Mouse (Mus musculus) R1 (cell line): Measurements from ENCODE around the gene Ptprn2.
"Not testable (repeated sequence)": the region's sequence is repeated elsewhere in the genome, so short reads cannot be mapped to it uniquely, and the experiment has no call there.

Experiments used
- DNase-seq: peaks from one replicate; pipeline ENCODE4 v3.0.0-alpha.2; 2018; ENCODE audit warnings: low read depth, low spot score

Gene Ptprn2

DNA sequence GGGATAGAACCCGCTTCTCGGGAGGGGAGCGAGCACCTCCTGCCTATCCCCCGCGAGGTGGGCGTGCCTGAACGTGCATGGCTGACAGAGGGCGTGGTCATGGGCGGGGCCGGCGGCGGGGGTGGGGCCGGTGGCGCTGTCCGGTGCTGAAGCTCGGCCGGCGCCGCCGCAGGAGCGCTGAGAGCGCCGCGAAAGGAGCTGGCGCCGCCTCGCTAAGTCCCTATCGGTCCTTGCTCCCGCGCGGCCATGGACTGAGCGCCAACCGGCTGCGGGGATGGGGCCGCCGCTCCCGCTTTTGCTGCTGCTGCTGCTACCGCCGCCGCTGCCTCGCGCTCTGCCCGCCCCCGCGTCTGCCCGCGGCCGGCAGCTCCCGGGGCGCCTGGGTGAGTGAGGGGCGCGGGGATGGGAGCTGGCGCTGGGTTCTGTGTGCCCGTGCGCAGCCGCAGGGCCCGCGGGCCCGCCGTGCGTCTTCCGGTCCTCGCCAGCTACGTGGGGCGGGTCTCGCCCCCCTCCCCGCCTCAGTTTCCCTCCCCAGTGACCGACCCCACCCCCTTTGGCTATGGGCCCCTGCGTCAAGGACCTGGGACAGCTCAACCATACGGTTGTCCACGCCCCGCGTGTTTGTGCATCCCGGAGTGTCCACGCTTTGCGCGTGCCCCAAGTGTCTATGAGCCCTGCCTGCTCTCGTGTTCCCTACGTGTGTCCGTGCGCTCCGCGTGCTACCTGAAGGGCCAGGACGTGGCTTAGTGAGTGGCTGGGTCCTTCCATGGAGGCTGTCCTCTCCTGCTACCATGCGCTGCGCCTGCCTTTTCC lies at the start of gene Ptprn2:
Gene Ptprn2, plus strand, starts transcription at position 130 of the 813 bp plus-strand sequence.
- peak; percentile 80 for DNase-seq

DNA sequence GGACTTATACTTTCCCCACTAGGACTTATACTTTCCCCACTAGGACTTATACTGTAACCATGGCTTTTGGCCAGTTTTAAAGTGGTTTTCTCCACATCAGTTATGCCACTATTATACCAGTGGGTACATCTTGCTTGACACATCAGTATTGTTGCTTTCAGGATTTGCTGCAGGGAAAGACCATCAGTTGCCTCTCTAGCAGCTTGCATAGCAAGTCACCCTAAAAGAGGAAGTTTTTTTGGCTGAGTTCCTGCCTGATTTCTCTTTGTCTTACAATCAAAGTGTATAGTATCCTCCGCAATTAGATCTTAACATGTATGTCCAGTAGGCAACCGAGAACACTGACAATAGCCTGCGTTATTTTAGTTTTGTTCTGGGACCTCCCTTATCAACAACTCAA lies 49.4 kb upstream of the Ptprn2 start:
- DNase-seq = no peak

GRCm38 (mm10) chr12:116438591-116438990 lies 46.9 kb upstream of the Ptprn2 start:
- no peak for DNase-seq

GRCm38 (mm10) chr12:116442184-116442583 lies 43.3 kb upstream of the Ptprn2 start:
- DNase-seq = no peak

DNA sequence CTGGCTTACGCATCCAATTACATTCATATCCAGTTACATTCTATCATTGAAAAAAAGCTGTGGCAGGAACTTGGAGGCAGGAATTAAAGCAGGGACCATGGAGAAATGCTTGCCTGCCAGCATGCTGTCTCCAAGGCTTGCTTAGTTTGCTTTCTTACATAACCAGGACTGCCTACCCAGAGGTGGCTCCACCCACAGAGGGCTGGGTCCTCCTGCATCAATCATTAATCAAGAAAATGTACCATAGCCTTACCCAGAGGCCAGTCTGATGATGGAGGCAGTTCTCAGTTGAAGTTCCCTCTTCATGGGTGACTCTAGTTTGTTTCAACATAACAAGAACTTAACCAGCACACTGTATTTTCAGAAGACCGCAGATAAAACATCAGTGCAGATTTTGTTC lies 36.0 kb upstream of the Ptprn2 start:
- no peak for DNase-seq

DNA sequence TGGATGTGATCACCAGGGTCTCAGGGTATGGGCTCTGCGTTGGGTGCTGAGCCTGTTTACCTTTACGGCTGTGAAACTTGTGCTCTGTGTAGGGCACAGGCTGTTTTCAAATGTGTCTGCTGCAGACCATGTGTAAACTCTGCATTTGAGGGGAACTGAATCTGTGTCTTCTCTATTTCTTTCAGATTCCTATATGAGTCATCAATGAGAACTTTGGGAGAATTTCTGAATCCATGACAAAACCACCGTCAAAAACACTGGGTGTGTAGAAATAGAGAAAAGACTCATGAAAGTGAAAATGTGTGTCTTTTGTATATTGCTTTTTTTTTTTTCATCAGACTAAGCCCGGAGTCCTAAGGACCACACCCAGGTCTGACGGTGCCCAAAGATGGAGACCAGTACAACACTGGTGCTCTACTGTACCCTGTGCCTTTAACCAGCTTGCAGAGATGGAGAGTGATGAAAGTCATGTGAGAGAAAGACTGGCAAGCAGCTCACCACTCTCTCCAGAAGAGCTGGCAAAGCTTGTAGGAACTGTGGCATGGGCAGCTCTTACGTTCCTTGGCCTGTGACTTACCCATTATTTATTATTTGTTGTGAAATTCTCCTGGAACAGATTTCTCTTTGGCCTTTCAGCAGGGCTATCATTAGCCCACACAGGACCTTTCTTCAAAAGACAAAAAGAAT lies 25.0 kb upstream of the Ptprn2 start:
- no peak for DNase-seq

DNA sequence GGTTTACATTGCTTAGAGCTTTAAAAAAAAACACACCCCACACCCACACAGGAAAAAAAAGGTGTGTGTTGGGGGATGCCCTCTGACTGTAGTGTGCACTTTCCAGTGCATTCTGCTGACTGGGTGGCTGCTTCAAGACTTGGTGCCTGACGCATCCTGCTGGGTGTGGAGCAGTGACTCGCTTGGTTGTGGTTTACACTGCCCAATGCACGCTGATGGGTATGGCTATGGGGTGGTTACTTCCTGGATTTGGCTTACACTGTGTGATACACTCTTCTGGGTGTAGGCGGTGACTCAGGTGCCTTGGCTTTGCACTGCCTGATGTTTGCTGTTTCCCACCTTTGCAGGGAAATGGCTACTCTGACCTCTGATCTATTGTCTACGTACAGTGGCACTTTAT lies 18.5 kb upstream of the Ptprn2 start:
- no peak for DNase-seq

DNA sequence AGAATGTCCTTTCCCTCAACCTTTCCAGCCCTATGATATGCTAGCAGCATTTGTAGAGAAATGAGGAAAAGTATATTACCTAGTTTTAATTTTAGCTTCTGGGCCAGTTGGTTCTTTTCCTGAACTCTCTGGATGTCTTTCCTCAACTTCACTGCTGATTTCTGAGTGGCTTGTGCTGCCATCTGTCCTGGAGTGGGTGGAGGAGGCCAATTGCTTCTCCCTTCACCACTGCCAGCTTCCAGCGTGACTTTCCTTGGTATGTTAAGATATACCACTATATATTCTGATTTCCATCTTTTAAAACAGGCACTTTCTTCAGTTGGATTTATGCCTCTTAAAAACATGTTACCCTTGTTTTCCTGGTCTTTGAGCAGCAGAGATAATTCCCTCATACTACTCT lies 17.2 kb upstream of the Ptprn2 start:
- DNase-seq = no peak

- no peak for DNase-seq
Measured at GRCm38 (mm10) chr12:116469096-116469495, 16.4 kb upstream of the Ptprn2 start.

DNA sequence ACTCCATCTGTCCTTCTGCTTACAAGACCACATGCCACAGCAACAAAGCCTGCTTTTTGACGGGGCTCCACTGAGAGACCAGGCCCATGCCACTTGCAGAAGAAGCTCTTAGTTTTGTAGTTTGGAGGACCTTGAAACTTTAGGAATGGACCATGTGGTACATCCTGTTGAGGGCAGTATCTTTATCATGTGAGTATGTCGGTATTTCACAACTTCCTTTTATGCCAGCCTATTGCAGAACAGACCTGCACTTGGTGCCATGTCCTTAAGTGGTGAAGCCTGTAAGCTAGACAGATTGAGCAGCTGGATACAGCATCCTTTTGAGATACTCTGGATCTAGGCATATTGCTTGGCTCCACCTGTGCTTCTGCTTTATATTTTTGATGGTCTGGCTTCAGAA lies 12.3 kb upstream of the Ptprn2 start:
- no peak for DNase-seq

- no peak for DNase-seq
Measured at GRCm38 (mm10) chr12:116473761-116474160, 11.8 kb upstream of the Ptprn2 start.

DNA sequence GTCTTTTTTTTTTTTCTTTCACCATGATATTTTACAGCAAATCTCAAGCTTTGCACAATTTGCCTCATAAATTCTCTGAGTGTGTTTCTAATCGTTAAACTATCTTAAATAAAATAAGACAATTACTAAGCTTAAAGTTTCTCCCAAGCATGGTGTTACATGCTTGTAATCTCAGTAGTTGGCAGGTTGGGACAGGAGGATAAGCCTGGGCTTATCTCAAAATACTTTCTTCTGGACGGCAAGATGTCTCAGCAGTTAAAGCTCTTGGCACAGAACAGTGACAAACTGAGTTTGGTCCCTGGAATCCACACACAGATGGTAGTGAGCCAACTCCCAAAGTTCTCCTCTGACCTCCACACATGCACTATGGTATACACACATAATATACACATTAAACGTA lies 10.8 kb upstream of the Ptprn2 start:
- no peak for DNase-seq

GRCm38 (mm10) chr12:116478771-116479170 lies 6.7 kb upstream of the Ptprn2 start:
- no peak for DNase-seq

DNA sequence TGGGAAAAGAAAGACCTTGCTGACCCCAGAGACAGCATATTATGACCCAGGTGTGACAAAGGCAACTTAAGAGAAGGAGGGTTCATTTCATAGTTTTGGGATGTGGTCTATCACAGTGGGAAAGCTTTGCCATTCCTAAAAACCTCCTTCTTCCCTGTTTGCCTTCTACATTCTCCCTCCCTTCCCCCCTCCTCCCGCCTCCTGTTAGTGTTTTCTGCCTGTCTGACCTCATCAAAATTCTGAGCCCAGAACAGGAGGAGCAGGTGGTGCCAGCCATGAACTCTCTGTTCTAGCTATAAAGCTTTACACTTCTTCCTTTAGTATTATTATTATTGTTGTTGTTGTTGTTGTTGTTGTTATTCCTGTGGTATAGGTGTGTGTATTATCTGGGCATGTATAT lies 3.6 kb upstream of the Ptprn2 start:
- no peak for DNase-seq

DNA sequence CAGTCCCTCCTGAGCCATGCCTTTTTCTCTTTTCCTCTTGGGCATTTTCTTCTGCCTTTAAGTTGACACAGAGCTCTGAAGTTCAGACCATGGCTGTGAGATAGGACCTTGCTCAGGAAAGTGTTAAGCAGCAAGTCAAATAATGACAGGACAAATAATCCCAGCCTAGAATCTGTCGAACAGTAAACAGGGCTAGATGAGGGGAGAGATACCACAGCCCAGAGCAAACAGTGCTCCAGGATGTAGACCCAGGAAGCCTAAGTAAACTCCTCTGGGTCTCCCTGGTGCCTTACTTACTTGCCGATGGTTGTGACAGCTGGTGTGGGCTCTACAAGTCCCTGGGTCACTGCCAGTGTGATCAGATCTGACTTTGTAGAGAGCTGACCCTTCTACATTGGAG lies 1.9 kb upstream of the Ptprn2 start:
- no peak for DNase-seq

GRCm38 (mm10) chr12:116484991-116485390 lies 529 bp upstream of the Ptprn2 start:
- no peak for DNase-seq

DNA sequence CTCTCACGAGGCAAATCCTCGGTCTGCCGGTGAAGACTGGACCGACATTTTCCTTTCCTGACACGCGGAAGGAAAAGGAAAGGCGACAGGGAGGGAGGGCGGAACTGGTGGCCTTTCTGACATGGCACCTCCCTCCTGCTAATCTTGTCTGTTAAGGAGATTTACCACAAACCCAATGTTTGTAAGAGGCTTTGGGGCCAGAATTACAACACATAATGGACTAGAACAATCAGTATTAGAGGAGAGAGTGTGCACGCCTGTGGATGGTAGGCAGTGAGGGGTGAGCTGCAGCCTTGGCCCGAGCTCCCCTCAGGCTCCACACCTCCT lies 847 bp downstream of the Ptprn2 start:
- DNase-seq = no peak

DNA sequence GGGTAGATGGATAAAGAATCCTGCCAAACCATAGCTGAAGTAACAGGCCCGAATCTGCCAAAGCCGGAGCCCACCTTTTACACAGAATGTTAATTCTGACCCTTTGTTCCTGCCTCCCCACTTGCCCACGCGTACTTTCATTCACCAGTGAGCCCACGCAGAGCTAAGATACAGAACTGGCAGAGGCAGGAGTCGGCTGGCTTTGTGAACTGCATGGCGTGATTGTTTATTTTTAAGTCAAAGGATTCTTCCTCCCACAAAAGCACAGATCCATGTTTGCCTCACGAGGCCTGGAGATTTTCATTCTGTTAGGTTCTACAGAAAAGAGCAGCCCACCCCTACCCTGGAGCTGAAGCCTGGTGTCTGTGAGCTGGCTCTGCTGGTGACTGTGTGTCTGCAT lies 3.3 kb downstream of the Ptprn2 start:
- no peak for DNase-seq

GRCm38 (mm10) chr12:116490575-116491356 lies 5.2 kb downstream of the Ptprn2 start:
- no peak for DNase-seq

DNA sequence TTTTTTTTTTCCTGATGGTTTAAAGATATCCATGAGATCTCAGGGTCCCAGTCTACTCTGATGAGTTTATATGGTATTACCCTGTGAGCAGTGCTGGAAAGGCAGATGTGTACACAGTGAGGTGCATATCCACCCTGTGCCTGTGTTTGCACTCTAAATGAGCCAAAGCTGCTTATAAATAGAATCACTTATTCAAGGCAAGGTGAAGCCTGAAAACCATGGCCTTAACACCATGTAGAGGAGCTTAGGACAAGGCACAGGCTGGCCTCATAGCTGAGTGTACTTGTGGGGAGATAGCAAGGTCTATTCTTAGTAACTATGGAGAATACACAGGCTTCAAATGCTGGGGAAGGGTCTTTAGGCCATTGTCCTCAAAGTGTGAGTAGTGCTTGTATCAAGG lies 13.1 kb downstream of the Ptprn2 start:
- DNase-seq = no peak

DNA sequence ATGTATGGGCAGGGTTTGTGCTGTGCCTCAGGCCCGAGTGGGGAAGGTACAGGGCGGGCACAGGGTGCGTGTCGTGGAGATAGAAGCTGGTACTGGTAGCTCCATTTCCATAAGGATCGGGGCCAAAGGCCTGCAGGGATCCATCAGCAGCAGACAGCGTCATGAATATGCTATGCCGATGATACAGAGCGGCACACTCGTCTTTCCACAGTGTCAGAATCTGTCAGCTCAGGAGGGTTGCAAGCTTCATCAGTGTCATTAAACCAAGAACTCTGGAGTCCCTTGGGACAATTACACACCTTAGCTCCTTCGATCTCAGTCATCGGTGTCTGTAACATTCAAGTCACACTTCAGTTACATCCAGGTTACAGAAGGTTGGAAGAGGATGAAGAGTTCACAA lies 15.1 kb downstream of the Ptprn2 start:
- DNase-seq = no peak

GRCm38 (mm10) chr12:116512482-116512881 lies 27.0 kb downstream of the Ptprn2 start:
- DNase-seq = no peak

GRCm38 (mm10) chr12:116513788-116514187 lies 28.3 kb downstream of the Ptprn2 start:
- DNase-seq = not testable (repeated sequence)
